Mouse (Mus musculus): Measurements from ENCODE around the gene Ctso. TPM values are rescaled to one million over a fixed set of nuclear protein-coding genes. Genes with fewer than 3 reads are reported as not detected.
A peak's percentile ranks its signal among the peaks of the same experiment; 100 is the strongest.

The Ctso gene
- 15.0 and 15.3 TPM in 2 replicates for polyA plus RNA-seq (2014; fragmentation: Nextera tagmentation; extraction: Ambion mirVana)

- DNase-seq (peak; percentile 95), ATAC-seq (ENCODE audit: insufficient read depth) (peak; percentile 94)
- Histone ChIP-seq H3K9me3 (ENCODE audit: low read depth, low read length) (no peaks in the 10 kb centered on the region), H3K4me3 (ENCODE audit: low read depth, low read length) (peak within 1 kb of the TSS; percentile 79), H3K4me2 (peak within 1 kb of the TSS; percentile 54), H3K9ac (peak within 1 kb of the TSS; percentile 85), H3K36me3 (ENCODE audit: insufficient read depth) (no peaks in the 10 kb centered on the region), H3K4me1 (ENCODE audit: insufficient read depth) (no peaks in the 10 kb centered on the region), H3K27ac (ENCODE audit: low read depth) (peak within 1 kb of the TSS; percentile 92), H3K27me3 (ENCODE audit: insufficient read depth, low read length) (no peaks in the 10 kb centered on the region)
- 10% methylated on average over 27 of the region's 27 CpGs for WGBS
- TF ChIP-seq CTCF (IDR thresholded peaks at IDR 0.05; ENCODE audit: low read depth), result peak; percentile 77
These were observed at the start of gene Ctso for GRCm38 (mm10) chr3:81932141-81933101. Gene Ctso (plus strand): TSS chr3:81932601.

GRCm38 (mm10) chr3:81883916-81884315 lies 48.5 kb upstream of the Ctso start:
- no peak for TF ChIP-seq CTCF (IDR thresholded peaks at IDR 0.05; ENCODE audit: low read depth)
- Histone ChIP-seq H3K9me3 (ENCODE audit: low read depth, low read length) (no peaks in the 10 kb centered on the region), H3K36me3 (ENCODE audit: insufficient read depth) (no peaks in the 10 kb centered on the region), H3K4me2 (no peak overlapping the region), H3K9ac (no peak overlapping the region), H3K27me3 (ENCODE audit: insufficient read depth, low read length) (no peaks in the 10 kb centered on the region), H3K4me3 (ENCODE audit: low read depth, low read length) (no peak overlapping the region), H3K27ac (ENCODE audit: low read depth) (no peak overlapping the region), H3K4me1 (ENCODE audit: insufficient read depth) (no peaks in the 10 kb centered on the region)
- ATAC-seq (ENCODE audit: insufficient read depth) (no peak), DNase-seq (no peak)

- Histone ChIP-seq H3K27ac (ENCODE audit: low read depth) (no peak overlapping the region), H3K4me2 (no peak overlapping the region), H3K9ac (no peak overlapping the region), H3K4me3 (ENCODE audit: low read depth, low read length) (no peak overlapping the region), H3K27me3 (ENCODE audit: insufficient read depth, low read length) (no peaks in the 10 kb centered on the region), H3K4me1 (ENCODE audit: insufficient read depth) (no peaks in the 10 kb centered on the region), H3K36me3 (ENCODE audit: insufficient read depth) (no peaks in the 10 kb centered on the region), H3K9me3 (ENCODE audit: low read depth, low read length) (no peaks in the 10 kb centered on the region)
- ATAC-seq (ENCODE audit: insufficient read depth), result no peak
- no peak for TF ChIP-seq CTCF (IDR thresholded peaks at IDR 0.05; ENCODE audit: low read depth)
- DNase-seq, result no peak
- 91% methylated on average over 2 of the region's 2 CpGs for WGBS
These were observed 46.8 kb upstream of the Ctso start for GRCm38 (mm10) chr3:81885566-81885965.

GRCm38 (mm10) chr3:81889137-81889536 lies 43.3 kb upstream of the Ctso start:
- H3K4me1 ChIP-seq (ENCODE audit: insufficient read depth), result no peaks in the 10 kb centered on the region
- DNase-seq (no peak), ATAC-seq (ENCODE audit: insufficient read depth) (no peak)
- no peak overlapping the region for H3K4me2 ChIP-seq
- H3K4me3 ChIP-seq (ENCODE audit: low read depth, low read length), result no peak overlapping the region
- 53% methylated on average over 6 of the region's 6 CpGs for WGBS
- no peaks in the 10 kb centered on the region for H3K27me3 ChIP-seq (ENCODE audit: insufficient read depth, low read length)
- H3K9ac ChIP-seq, result no peak overlapping the region
- H3K27ac ChIP-seq (ENCODE audit: low read depth), result no peak overlapping the region
- TF ChIP-seq CTCF (IDR thresholded peaks at IDR 0.05; ENCODE audit: low read depth), result no peak
- H3K36me3 ChIP-seq (ENCODE audit: insufficient read depth), result no peaks in the 10 kb centered on the region
- no peaks in the 10 kb centered on the region for H3K9me3 ChIP-seq (ENCODE audit: low read depth, low read length)

- no peak overlapping the region for H3K4me3 ChIP-seq (ENCODE audit: low read depth, low read length)
- no peak overlapping the region for H3K27ac ChIP-seq (ENCODE audit: low read depth)
- DNase-seq (no peak), ATAC-seq (ENCODE audit: insufficient read depth) (no peak)
- WGBS, result 67% methylated on average over 6 of the region's 6 CpGs
- H3K9ac ChIP-seq, result no peak overlapping the region
- H3K4me1 ChIP-seq (ENCODE audit: insufficient read depth), result no peaks in the 10 kb centered on the region
- H3K9me3 ChIP-seq (ENCODE audit: low read depth, low read length), result no peaks in the 10 kb centered on the region
- no peaks in the 10 kb centered on the region for H3K27me3 ChIP-seq (ENCODE audit: insufficient read depth, low read length)
- TF ChIP-seq CTCF (IDR thresholded peaks at IDR 0.05; ENCODE audit: low read depth), result no peak
- no peaks in the 10 kb centered on the region for H3K36me3 ChIP-seq (ENCODE audit: insufficient read depth)
- H3K4me2 ChIP-seq, result no peak overlapping the region
These were observed 21.9 kb upstream of the Ctso start for GRCm38 (mm10) chr3:81910286-81911036.

- no peaks in the 10 kb centered on the region for H3K36me3 ChIP-seq (ENCODE audit: insufficient read depth)
- H3K9me3 ChIP-seq (ENCODE audit: low read depth, low read length), result no peaks in the 10 kb centered on the region
- no peaks in the 10 kb centered on the region for H3K27me3 ChIP-seq (ENCODE audit: insufficient read depth, low read length)
- no peak overlapping the region for H3K27ac ChIP-seq (ENCODE audit: low read depth)
- no peak overlapping the region for H3K9ac ChIP-seq
- no peak overlapping the region for H3K4me2 ChIP-seq
- no peak for DNase-seq
- no peaks in the 10 kb centered on the region for H3K4me1 ChIP-seq (ENCODE audit: insufficient read depth)
- 62% methylated on average over 5 of the region's 5 CpGs for WGBS
- no peak overlapping the region for H3K4me3 ChIP-seq (ENCODE audit: low read depth, low read length)
- no peak for ATAC-seq (ENCODE audit: insufficient read depth)
- TF ChIP-seq CTCF (IDR thresholded peaks at IDR 0.05; ENCODE audit: low read depth), result no peak
These were observed 16.2 kb upstream of the Ctso start for GRCm38 (mm10) chr3:81916030-81916686.

Data from lung, embryonic 14.5 days (tissue).